Mouse (Mus musculus) erythroid progenitor cell, adult 5-6 weeks (primary cell): Measurements from ENCODE around the gene Aurkb. TPM values are rescaled to one million over a fixed set of nuclear protein-coding genes. Genes with fewer than 3 reads are reported as not detected.
"Not testable (repeated sequence)": the region's sequence is repeated elsewhere in the genome, so short reads cannot be mapped to it uniquely, and the experiment has no call there.

Experiments used
- ATAC-seq: replicated peaks from 2 replicates; pipeline ENCODE4 v1.8.0; 2016; ENCODE audit warnings: moderate number of reproducible peaks, mild to moderate bottlenecking, moderate TSS enrichment, inconsistent platforms; ENCODE audit not compliant: poor library complexity, low FRiP score, severe bottlenecking
- total RNA-seq, 2 experiments: library from RNA; stranded (forward) in 1 of 2; stranded (reverse) in 1 of 2; fragments of 150-400 nt in 1 of 2; fragments of 186-747, 209-891 nt in 1 of 2; gene quantifications; 2 replicates each; pipeline versions ENCODE4 v1.2.3 to v1.2.4; 2015 to 2017; ENCODE audit warnings: low replicate concordance in 2 of 2

The Aurkb gene
- total RNA-seq (2015; ENCODE audit: low replicate concordance) (328 and 403 TPM in 2 replicates), total RNA-seq (2017; ENCODE audit: low replicate concordance) (422 and 478 TPM in 2 replicates)

GRCm38 (mm10) chr11:69045531-69046394 lies at the start of gene Aurkb:
Gene Aurkb (plus strand): TSS chr11:69045647.
- peak; percentile 84 for ATAC-seq

GRCm38 (mm10) chr11:68997080-68997479 lies 48.4 kb upstream of the Aurkb start:
- no peak for ATAC-seq

- not testable (repeated sequence) for ATAC-seq
These were observed 42.7 kb upstream of the Aurkb start for GRCm38 (mm10) chr11:69002782-69003181.

- no peak for ATAC-seq
These were observed 41.9 kb upstream of the Aurkb start for GRCm38 (mm10) chr11:69003592-69003991.

GRCm38 (mm10) chr11:69005193-69005592 lies 40.3 kb upstream of the Aurkb start:
- peak; percentile 67 for ATAC-seq

GRCm38 (mm10) chr11:69006575-69006974 lies 38.9 kb upstream of the Aurkb start:
- not testable (repeated sequence) for ATAC-seq

- ATAC-seq: peak; percentile 77
These were observed 37.0 kb upstream of the Aurkb start, which contains the start of gene Pfas for GRCm38 (mm10) chr11:69008182-69009121. Gene Pfas (minus strand): TSS chr11:69008460.

GRCm38 (mm10) chr11:69009508-69009907 lies 35.9 kb upstream of the Aurkb start:
- no peak for ATAC-seq

- ATAC-seq: no peak
These were observed 34.8 kb upstream of the Aurkb start for GRCm38 (mm10) chr11:69010400-69011323.

GRCm38 (mm10) chr11:69011445-69011844 lies 34.0 kb upstream of the Aurkb start:
- ATAC-seq: not testable (repeated sequence)

- ATAC-seq: peak; percentile 78
These were observed 33.3 kb upstream of the Aurkb start for GRCm38 (mm10) chr11:69012071-69012601.

- peak; percentile 86 for ATAC-seq
These were observed 29.6 kb upstream of the Aurkb start, which contains the start of gene Ctc1 for GRCm38 (mm10) chr11:69015644-69016441. Gene Ctc1 (plus strand): TSS chr11:69015911.

GRCm38 (mm10) chr11:69016755-69017154 lies 28.7 kb upstream of the Aurkb start:
- no peak for ATAC-seq

- ATAC-seq: no peak
These were observed 24.8 kb upstream of the Aurkb start for GRCm38 (mm10) chr11:69020691-69021090.

GRCm38 (mm10) chr11:69026562-69026961 lies 18.9 kb upstream of the Aurkb start:
- ATAC-seq: no peak

- ATAC-seq: peak; percentile 72
These were observed 16.6 kb upstream of the Aurkb start for GRCm38 (mm10) chr11:69028805-69029204.

GRCm38 (mm10) chr11:69033552-69033951 lies 11.9 kb upstream of the Aurkb start:
- no peak for ATAC-seq

GRCm38 (mm10) chr11:69034585-69034984 lies 10.9 kb upstream of the Aurkb start:
- ATAC-seq: no peak
